Mouse (Mus musculus) forebrain, embryonic 15.5 days (tissue): ENCODE measurements around the gene Tgfb2. TPM values are rescaled to one million over a fixed set of nuclear protein-coding genes. Genes with fewer than 3 reads are reported as not detected.

ENCODE experiments used
- ATAC-seq: fragments of 200-750 bp; cut with Nextera tagmentation; replicated peaks from 2 replicates; pipeline ENCODE4 v1.8.0; 2017; ENCODE audit warnings: mild to moderate bottlenecking, moderate TSS enrichment, moderate library complexity
- H3K27ac ChIP-seq: fragments of 300-500 bp; sonication (generic); replicated peaks from 2 replicates; pipeline ENCODE4 v1.5.1; 2015; ENCODE audit warnings: mild to moderate bottlenecking, inconsistent platforms
- H3K27me3 ChIP-seq: fragments of 300-500 bp; sonication (generic); 2 replicates; pipeline ENCODE4 v1.6.1; 2015; ENCODE audit warnings: inconsistent platforms
- H3K36me3 ChIP-seq: fragments of 300-500 bp; sonication (generic); 2 replicates; pipeline ENCODE4 v1.6.1; 2015; ENCODE audit warnings: mild to moderate bottlenecking, inconsistent platforms
- H3K4me1 ChIP-seq: fragments of 300-500 bp; sonication (generic); 2 replicates; pipeline ENCODE4 v1.6.1; 2015; ENCODE audit warnings: inconsistent platforms
- H3K4me2 ChIP-seq: fragments of 300-500 bp; sonication (generic); replicated peaks from 2 replicates; pipeline ENCODE4 v1.6.1; 2015; ENCODE audit warnings: mild to moderate bottlenecking, inconsistent platforms
- H3K4me3 ChIP-seq: fragments of 300-500 bp; sonication (generic); 2 replicates; pipeline ENCODE4 v1.5.1; 2015; ENCODE audit warnings: mild to moderate bottlenecking, inconsistent platforms
- H3K9ac ChIP-seq: fragments of 300-500 bp; sonication (generic); replicated peaks from 2 replicates; pipeline ENCODE4 v1.6.1; 2015; ENCODE audit warnings: mild to moderate bottlenecking, inconsistent platforms
- H3K9me3 ChIP-seq: fragments of 300-500 bp; sonication (generic); 2 replicates; pipeline ENCODE4 v1.6.1; 2016; ENCODE audit warnings: inconsistent platforms
- whole genome bisulfite sequencing: fragments of 180-500 bp; shearing (Covaris S2); methylation state at CpG from one replicate; pipeline ENCODE4 v1.1.7; 2015; ENCODE audit warnings: mixed read lengths; 5-methylcytosine and 5-hydroxymethylcytosine counted together
- polyA plus RNA-seq: library from polyadenylated mRNA; unstranded; fragments of >200 nt; fragmentation: Nextera tagmentation; extraction: Ambion mirVana; gene quantifications from 2 replicates; pipeline ENCODE4 v1.2.1, GENCODE M21; 2015

Gene Tgfb2
- polyA plus RNA-seq, 1 experiment from 2014 or later: 17.7 TPM

- Histone ChIP-seq H3K27ac (no peak overlapping the region), H3K4me1 (0 out of 2 replicates have a peak, but pooled peaks cover 2% of the 10 kb centered on the region), H3K36me3 (peaks cover 14% of the 10 kb centered on the region; the same call in 1 of the 2 replicates), H3K4me2 (no peak overlapping the region), H3K4me3 (no peak overlapping the region), H3K27me3 (no peaks in the 10 kb centered on the region), H3K9me3 (no peaks in the 10 kb centered on the region), H3K9ac (no peak overlapping the region)
- no peak for ATAC-seq
- WGBS: 78% methylated on average over 5 of the region's 5 CpGs
Measured at GRCm38 (mm10) chr1:186718881-186719280, 13.1 kb upstream of the Tgfb2 start.

GRCm38 (mm10) chr1:186714980-186715896 lies 9.4 kb upstream of the Tgfb2 start:
- Histone ChIP-seq H3K9me3 (no peaks in the 10 kb centered on the region), H3K27me3 (no peaks in the 10 kb centered on the region), H3K27ac (no peak overlapping the region), H3K9ac (no peak overlapping the region), H3K4me1 (no peaks in the 10 kb centered on the region), H3K4me2 (no peak overlapping the region), H3K36me3 (peaks cover 3% of the 10 kb centered on the region; the same call in 1 of the 2 replicates), H3K4me3 (no peak overlapping the region)
- ATAC-seq: no peak
- WGBS: 88% methylated on average over 17 of the region's 17 CpGs

- 82% methylated on average over 4 of the region's 4 CpGs for WGBS
- Histone ChIP-seq H3K4me1 (no peaks in the 10 kb centered on the region), H3K4me3 (no peak overlapping the region), H3K4me2 (no peak overlapping the region), H3K27me3 (no peaks in the 10 kb centered on the region), H3K36me3 (no peaks in the 10 kb centered on the region), H3K9me3 (no peaks in the 10 kb centered on the region), H3K27ac (no peak overlapping the region), H3K9ac (no peak overlapping the region)
- no peak for ATAC-seq
Measured at GRCm38 (mm10) chr1:186714215-186714614, 8.4 kb upstream of the Tgfb2 start.

- no peaks in the 10 kb centered on the region for H3K4me1 ChIP-seq
- H3K4me2 ChIP-seq: no peak overlapping the region
- no peak overlapping the region for H3K27ac ChIP-seq
- 0% methylated on average over 3 of the region's 3 CpGs for WGBS
- peak; percentile 51; the same call in 1 of the 2 replicates for ATAC-seq
- no peaks in the 10 kb centered on the region for H3K9me3 ChIP-seq
- no peaks in the 10 kb centered on the region for H3K27me3 ChIP-seq
- no peak overlapping the region for H3K9ac ChIP-seq
- H3K36me3 ChIP-seq: no peaks in the 10 kb centered on the region
- no peak overlapping the region for H3K4me3 ChIP-seq
Measured at GRCm38 (mm10) chr1:186712802-186713471, 7.1 kb upstream of the Tgfb2 start.

GRCm38 (mm10) chr1:186705203-186705914 lies 430 bp downstream of the Tgfb2 start:
- Histone ChIP-seq H3K27me3 (peaks cover 4% of the 10 kb centered on the region; the same call in 1 of the 2 replicates), H3K9me3 (no peaks in the 10 kb centered on the region), H3K27ac (peak overlapping the region; percentile 39), H3K4me1 (peaks cover 34% of the 10 kb centered on the region), H3K4me2 (peak overlapping the region; percentile 94), H3K36me3 (no peaks in the 10 kb centered on the region), H3K4me3 (peak overlapping the region; percentile 60), H3K9ac (peak overlapping the region; percentile 63)
- WGBS: under 1% methylated on average over 57 of the region's 65 CpGs
- peak; percentile 80 for ATAC-seq

GRCm38 (mm10) chr1:186703980-186704701 lies 1.6 kb downstream of the Tgfb2 start:
- Histone ChIP-seq H3K27me3 (peaks cover 4% of the 10 kb centered on the region; the same call in 1 of the 2 replicates), H3K36me3 (no peaks in the 10 kb centered on the region), H3K9me3 (no peaks in the 10 kb centered on the region), H3K4me1 (peaks cover 34% of the 10 kb centered on the region), H3K9ac (peak overlapping the region; percentile 56), H3K27ac (no peak overlapping the region; the same call in 1 of the 2 replicates), H3K4me2 (peak overlapping the region; percentile 94), H3K4me3 (peak overlapping the region; percentile 60)
- under 1% methylated on average over 36 of the region's 36 CpGs for WGBS
- ATAC-seq: no peak

- Histone ChIP-seq H3K4me1 (peaks cover 34% of the 10 kb centered on the region), H3K36me3 (no peaks in the 10 kb centered on the region), H3K4me3 (peak overlapping the region; percentile 60), H3K9me3 (no peaks in the 10 kb centered on the region), H3K9ac (peak overlapping the region; percentile 56), H3K27ac (no peak overlapping the region), H3K4me2 (peak overlapping the region; percentile 94), H3K27me3 (peaks cover 4% of the 10 kb centered on the region; the same call in 1 of the 2 replicates)
- ATAC-seq: no peak
- WGBS: under 1% methylated on average over 15 of the region's 15 CpGs
Measured at GRCm38 (mm10) chr1:186703256-186703979, 2.4 kb downstream of the Tgfb2 start.

GRCm38 (mm10) chr1:186702391-186703255 lies 3.2 kb downstream of the Tgfb2 start:
- no peak for ATAC-seq
- H3K27ac ChIP-seq: no peak overlapping the region
- 15% methylated on average over 15 of the region's 15 CpGs for WGBS

GRCm38 (mm10) chr1:186701206-186701905 lies 4.4 kb downstream of the Tgfb2 start:
- WGBS: 64% methylated on average over 8 of the region's 8 CpGs
- Histone ChIP-seq H3K36me3 (no peaks in the 10 kb centered on the region), H3K4me3 (no peak overlapping the region), H3K4me1 (peaks cover 34% of the 10 kb centered on the region), H3K9ac (no peak overlapping the region), H3K4me2 (no peak overlapping the region), H3K27me3 (peaks cover 2% of the 10 kb centered on the region; the same call in 1 of the 2 replicates), H3K9me3 (no peaks in the 10 kb centered on the region), H3K27ac (no peak overlapping the region)
- no peak for ATAC-seq

More at GRCm38 (mm10) chr1:186702391-186703255, 3.2 kb downstream of the Tgfb2 start:
- Histone ChIP-seq H3K9ac (0 out of 2 replicates have a peak overlapping the region, but pooled peaks have one; percentile 25), H3K4me1 (peaks cover 34% of the 10 kb centered on the region), H3K36me3 (no peaks in the 10 kb centered on the region), H3K4me2 (peak overlapping the region; percentile 94), H3K9me3 (no peaks in the 10 kb centered on the region), H3K27me3 (peaks cover 4% of the 10 kb centered on the region; the same call in 1 of the 2 replicates), H3K4me3 (peak overlapping the region; percentile 60)

- no peak overlapping the region for H3K4me2 ChIP-seq
Measured at GRCm38 (mm10) chr1:186700496-186700895, 5.3 kb downstream of the Tgfb2 start.

More at GRCm38 (mm10) chr1:186700496-186700895, 5.3 kb downstream of the Tgfb2 start:
- no peak overlapping the region for H3K9ac ChIP-seq
- H3K36me3 ChIP-seq: no peaks in the 10 kb centered on the region
- no peaks in the 10 kb centered on the region for H3K27me3 ChIP-seq
- H3K9me3 ChIP-seq: no peaks in the 10 kb centered on the region
- peaks cover 26% of the 10 kb centered on the region for H3K4me1 ChIP-seq
- no peak for ATAC-seq
- no peak overlapping the region for H3K4me3 ChIP-seq
- 76% methylated on average over 3 of the region's 3 CpGs for whole genome bisulfite sequencing
- no peak overlapping the region for H3K27ac ChIP-seq
